Mouse (Mus musculus): ENCODE data around the gene Lca5l. TPM values are rescaled to one million over a fixed set of nuclear protein-coding genes. Genes with fewer than 3 reads are reported as not detected.

Lca5l gene
- polyA plus RNA-seq, 1 experiment = 0.44 TPM

DNA sequence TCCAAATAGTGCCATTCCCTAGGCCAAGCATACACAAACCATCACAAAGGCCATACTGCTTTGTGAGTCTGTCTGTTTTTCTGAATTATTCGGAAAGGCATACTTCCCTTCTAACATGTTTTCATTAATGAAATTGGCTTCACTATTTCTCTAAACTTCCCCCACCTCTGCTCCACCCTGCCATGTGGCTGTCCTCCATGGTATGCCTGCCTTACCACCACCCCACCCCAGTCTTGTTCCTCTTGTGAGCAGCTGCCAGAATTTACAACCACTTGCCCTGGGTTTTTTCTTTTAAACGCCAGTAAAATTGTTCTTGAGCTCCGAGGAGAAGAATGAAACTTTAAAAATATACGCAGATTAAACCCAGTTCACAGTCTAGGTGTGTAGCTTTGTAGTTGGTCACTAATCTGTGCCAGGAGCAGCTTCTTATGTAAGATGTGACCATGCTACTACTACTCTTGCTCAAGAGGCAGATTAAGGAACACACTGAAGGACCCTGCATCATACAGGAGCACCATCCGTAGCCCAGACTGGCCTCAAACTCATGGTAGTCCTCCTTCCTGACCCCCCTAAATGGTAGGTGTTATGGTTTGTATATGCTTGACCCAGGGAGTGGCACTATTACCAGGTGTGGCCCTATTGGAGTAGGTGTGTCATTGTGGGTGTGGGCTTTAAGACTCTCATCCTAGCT is 81.3 kb downstream of the Lca5l start:
- Histone ChIP-seq H3K27ac (replicated peaks; ENCODE audit: low read depth, low read length) (no peak overlapping the region), H3K4me3 (ENCODE audit: insufficient read depth, low read depth, low read length) (no peak overlapping the region), H3K4me1 (ENCODE audit: control insufficient read depth, insufficient read depth, insufficient read length, low read length) (no peaks in the 10 kb centered on the region)

DNA sequence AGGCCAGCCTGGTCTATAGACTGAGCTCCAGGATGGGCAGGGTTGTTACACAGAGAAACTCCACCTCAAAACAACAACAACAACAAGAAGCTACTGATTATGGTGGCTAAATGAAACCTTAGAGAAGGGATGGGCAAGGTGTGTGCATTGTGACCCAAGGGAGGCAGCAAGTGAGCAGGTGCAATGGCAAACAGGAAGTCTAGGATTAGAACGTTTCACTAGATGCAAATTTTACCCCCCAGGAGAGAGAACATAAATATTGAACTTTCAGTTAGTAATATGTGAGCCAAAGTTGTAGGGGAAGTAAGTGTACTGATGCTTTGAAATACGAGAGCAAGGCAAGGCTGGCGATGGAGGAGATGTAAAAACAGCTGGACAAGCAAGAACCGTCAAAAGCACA is 82.4 kb downstream of the Lca5l start:
- Histone ChIP-seq H3K27ac (replicated peaks; ENCODE audit: low read depth, low read length) (no peak overlapping the region), H3K4me1 (ENCODE audit: control insufficient read depth, insufficient read depth, insufficient read length, low read length) (no peaks in the 10 kb centered on the region), H3K4me3 (ENCODE audit: insufficient read depth, low read depth, low read length) (no peak overlapping the region)

Other genes with a start within 250 kb of the Lca5l start
- 43.9 and 45.6 TPM in 2 replicates for gene Psmg1, start 201.3 kb downstream of the Lca5l start, polyA plus RNA-seq (2012; ENCODE audit: insufficient read depth, insufficient read length, missing spikeins)
- gene Brwd1, start 109.7 kb downstream of the Lca5l start, polyA plus RNA-seq (2012; ENCODE audit: insufficient read depth, insufficient read length, missing spikeins) = 17.3 and 22.8 TPM in 2 replicates
- gene Hmgn1, start 64.5 kb downstream of the Lca5l start, polyA plus RNA-seq (2012; ENCODE audit: insufficient read depth, insufficient read length, missing spikeins) = 52.4 and 61.2 TPM in 2 replicates
- 7.8 and 9.9 TPM in 2 replicates for gene Wrb, start 46.9 kb downstream of the Lca5l start, polyA plus RNA-seq (2012; ENCODE audit: insufficient read depth, insufficient read length, missing spikeins)
- 30.5 and 41.3 TPM in 2 replicates for gene Sh3bgr, start 8.2 kb upstream of the Lca5l start, polyA plus RNA-seq (2012; ENCODE audit: insufficient read depth, insufficient read length, missing spikeins)
- not detected in 2 replicates for gene B3galt5, start 43.5 kb upstream of the Lca5l start, polyA plus RNA-seq (2012; ENCODE audit: insufficient read depth, insufficient read length, missing spikeins)